Mouse (Mus musculus) MEL (cell line): ENCODE results near the gene Huwe1. TPM values are rescaled to one million over a fixed set of nuclear protein-coding genes. Genes with fewer than 3 reads are reported as not detected.

Experiments used
- DNase-seq: peaks from one replicate; pipeline ENCODE4 v3.0.0; 2011; ENCODE audit warnings: low read depth, low spot score
- H3K27ac ChIP-seq: 2 replicates; pipeline ENCODE4 v1.5.1; 2012; ENCODE audit warnings: low read depth, mild to moderate bottlenecking, control low read depth, low read length, moderate library complexity; ENCODE audit not compliant: control insufficient read depth
- H3K27me3 ChIP-seq, 2 experiments: fragments of 150-350 bp in 1 of 2; sonication (generic) in 1 of 2; 2 replicates each; pipeline ENCODE4 v1.6.1; 2012; ENCODE audit warnings: low read length in 2 of 2, mild to moderate bottlenecking in 2 of 2, improper control_type of control experiment in 1 of 2, moderate library complexity in 1 of 2; ENCODE audit not compliant: insufficient read depth in 2 of 2, control insufficient read depth in 1 of 2
- H3K36me3 ChIP-seq, 2 experiments: 2 replicates each; pipeline ENCODE4 v1.6.1; 2012 to 2014; ENCODE audit warnings: low read length in 2 of 2, improper control_type of control experiment in 1 of 2, inconsistent platforms in 1 of 2, mild to moderate bottlenecking in 1 of 2; ENCODE audit not compliant: insufficient read depth in 2 of 2, control insufficient read depth in 1 of 2
- H3K4me1 ChIP-seq, 2 experiments: fragments of 150-350 bp in 1 of 2; sonication (generic) in 1 of 2; 2 replicates each; pipeline ENCODE4 v1.6.1; 2012; ENCODE audit warnings: low read length in 2 of 2, improper control_type of control experiment in 1 of 2, mild to moderate bottlenecking in 1 of 2; ENCODE audit not compliant: insufficient read depth in 2 of 2, control insufficient read depth in 1 of 2
- H3K4me3 ChIP-seq, 2 experiments: fragments of 150-350 bp in 1 of 2; sonication (generic) in 1 of 2; 2 replicates each; pipeline ENCODE4 v1.5.1; 2012; ENCODE audit warnings: low read depth in 2 of 2, low read length in 2 of 2, mild to moderate bottlenecking in 2 of 2, moderate library complexity in 2 of 2, control low read depth in 1 of 2, improper control_type of control experiment in 1 of 2; ENCODE audit not compliant: control insufficient read depth in 1 of 2, insufficient read depth in 1 of 2
- H3K79me2 ChIP-seq: 2 replicates; pipeline ENCODE4 v1.6.1; 2012; ENCODE audit warnings: mild to moderate bottlenecking, low read length, moderate library complexity; ENCODE audit not compliant: control insufficient read depth, poor library complexity, insufficient read depth
- H3K9ac ChIP-seq: 2 replicates; pipeline ENCODE4 v1.6.1; 2012; ENCODE audit warnings: low read depth, mild to moderate bottlenecking, control low read depth, low read length, moderate library complexity; ENCODE audit not compliant: control insufficient read depth, poor library complexity, severe bottlenecking
- H3K9me3 ChIP-seq: fragments of 150-350 bp; sonication (generic); replicated peaks from 2 replicates; pipeline ENCODE4 v1.6.1; 2012; ENCODE audit warnings: mild to moderate bottlenecking, low read length, improper control_type of control experiment, moderate library complexity; ENCODE audit not compliant: insufficient read depth
- CTCF ChIP-seq, 3 experiments: IDR thresholded peaks in 2 of 3; conservative IDR thresholded peaks in 1 of 3; 2 replicates each; pipeline ENCODE4 v1.5.1; 2011 to 2012; ENCODE audit warnings: low read length in 3 of 3, low read depth in 2 of 3, mild to moderate bottlenecking in 2 of 3, improper control_type of control experiment in 1 of 3, inconsistent platforms in 1 of 3, mixed read lengths in 1 of 3, moderate library complexity in 1 of 3; ENCODE audit not compliant: control insufficient read depth in 1 of 3, insufficient read depth in 1 of 3, poor library complexity in 1 of 3, severe bottlenecking in 1 of 3
- EP300 ChIP-seq, 2 experiments: IDR thresholded peaks; 2 replicates each; pipeline ENCODE4 v1.6.1; 2011; ENCODE audit warnings: improper control_type of control experiment in 2 of 2, low read length in 2 of 2, low read depth in 1 of 2, mild to moderate bottlenecking in 1 of 2
- GATA1 ChIP-seq: IDR thresholded peaks from 2 replicates; pipeline ENCODE4 v1.6.1; 2011; ENCODE audit warnings: low read depth, low read length, improper control_type of control experiment
- JUND ChIP-seq: IDR thresholded peaks from 2 replicates; pipeline ENCODE4 v1.6.1; 2011; ENCODE audit warnings: low read depth, mild to moderate bottlenecking, improper control_type of control experiment, low read length
- KAT2A ChIP-seq: conservative IDR thresholded peaks from 2 replicates; pipeline ENCODE4 v1.6.1; 2012; ENCODE audit warnings: low read depth, low read length, improper control_type of control experiment, inconsistent platforms
- MAFK ChIP-seq: IDR thresholded peaks from 2 replicates; pipeline ENCODE4 v1.6.1; 2011; ENCODE audit warnings: low read depth, mild to moderate bottlenecking, low read length, improper control_type of control experiment, borderline replicate concordance
- MAX ChIP-seq: IDR thresholded peaks from 2 replicates; pipeline ENCODE4 v1.6.1; 2011; ENCODE audit warnings: low read length, improper control_type of control experiment
- MAZ ChIP-seq: IDR thresholded peaks from 2 replicates; pipeline ENCODE4 v1.6.1; 2012; ENCODE audit warnings: low read depth, mild to moderate bottlenecking, inconsistent platforms, low read length, improper control_type of control experiment
- MEF2A ChIP-seq: IDR thresholded peaks from 2 replicates; pipeline ENCODE4 v1.6.1; 2014; ENCODE audit warnings: low read depth, mild to moderate bottlenecking, inconsistent platforms, low read length, improper control_type of control experiment; ENCODE audit not compliant: poor library complexity, insufficient replicate concordance, severe bottlenecking; ENCODE audit errors: extremely low read depth
- MXI1 ChIP-seq: IDR thresholded peaks from 2 replicates; pipeline ENCODE4 v1.6.1; 2011; ENCODE audit warnings: mild to moderate bottlenecking, low read depth, low read length, improper control_type of control experiment
- MYC ChIP-seq: IDR thresholded peaks from 2 replicates; pipeline ENCODE4 v1.6.1; 2011; ENCODE audit warnings: low read depth, mild to moderate bottlenecking, low read length, improper control_type of control experiment, moderate library complexity
- POLR2AphosphoS2 ChIP-seq: IDR thresholded peaks from 2 replicates; pipeline ENCODE4 v1.6.1; 2011; ENCODE audit warnings: low read length, improper control_type of control experiment
- POLR2AphosphoS5 ChIP-seq: IDR thresholded peaks from 2 replicates; pipeline ENCODE4 v1.6.1; 2012; ENCODE audit warnings: low read depth, borderline replicate concordance, mild to moderate bottlenecking, inconsistent platforms, low read length, moderate library complexity, mixed read lengths
- RAD21 ChIP-seq: IDR thresholded peaks from 2 replicates; pipeline ENCODE4 v1.6.1; 2011; ENCODE audit warnings: mild to moderate bottlenecking, low read depth, low read length, improper control_type of control experiment
- RCOR1 ChIP-seq: IDR thresholded peaks from 2 replicates; pipeline ENCODE4 v1.6.1; 2012; ENCODE audit warnings: low read depth, mild to moderate bottlenecking, inconsistent platforms, low read length, improper control_type of control experiment
- SIN3A ChIP-seq: IDR thresholded peaks from 2 replicates; pipeline ENCODE4 v1.6.1; 2012; ENCODE audit warnings: low read length, improper control_type of control experiment, inconsistent platforms
- TCF12 ChIP-seq: IDR thresholded peaks from 2 replicates; pipeline ENCODE4 v1.6.1; 2014; ENCODE audit warnings: low read depth, mild to moderate bottlenecking, inconsistent platforms, low read length, improper control_type of control experiment, moderate library complexity
- USF2 ChIP-seq, 2 experiments: IDR thresholded peaks; 2 replicates each; pipeline ENCODE4 v1.6.1; 2011 to 2012; ENCODE audit warnings: improper control_type of control experiment in 2 of 2, low read length in 2 of 2, borderline replicate concordance in 1 of 2, inconsistent platforms in 1 of 2, low read depth in 1 of 2, mild to moderate bottlenecking in 1 of 2; ENCODE audit not compliant: insufficient read depth in 1 of 2
- ZC3H11A ChIP-seq: IDR thresholded peaks from 2 replicates; pipeline ENCODE4 v1.6.1; 2012; ENCODE audit warnings: low read depth, mild to moderate bottlenecking, inconsistent platforms, low read length, improper control_type of control experiment
- ZNF384 ChIP-seq: IDR thresholded peaks from 2 replicates; pipeline ENCODE4 v1.6.1; 2012; ENCODE audit warnings: low read depth, mild to moderate bottlenecking, inconsistent platforms, low read length, improper control_type of control experiment
- polyA plus RNA-seq, 2 experiments: library from polyadenylated mRNA; stranded (reverse) in 1 of 2; unstranded in 1 of 2; fragments of >175 nt in 1 of 2; fragments of >200 nt in 1 of 2; gene quantifications; 2 replicates each; pipeline versions ENCODE4 v1.2.1 to v1.2.4; 2012; ENCODE audit warnings: low replicate concordance in 2 of 2, low read depth in 1 of 2; ENCODE audit not compliant: insufficient read length in 2 of 2, insufficient read depth in 1 of 2, missing spikeins in 1 of 2
- total RNA-seq: library from RNA; depleted of rRNA; stranded (reverse); fragments of 300-350 nt; gene quantifications from 2 replicates; pipeline ENCODE4 v1.2.3, GENCODE M21; 2012

Huwe1 gene
- total and polyA plus RNA-seq, 3 experiments, result 132 to 528 (median 345) TPM

DNA sequence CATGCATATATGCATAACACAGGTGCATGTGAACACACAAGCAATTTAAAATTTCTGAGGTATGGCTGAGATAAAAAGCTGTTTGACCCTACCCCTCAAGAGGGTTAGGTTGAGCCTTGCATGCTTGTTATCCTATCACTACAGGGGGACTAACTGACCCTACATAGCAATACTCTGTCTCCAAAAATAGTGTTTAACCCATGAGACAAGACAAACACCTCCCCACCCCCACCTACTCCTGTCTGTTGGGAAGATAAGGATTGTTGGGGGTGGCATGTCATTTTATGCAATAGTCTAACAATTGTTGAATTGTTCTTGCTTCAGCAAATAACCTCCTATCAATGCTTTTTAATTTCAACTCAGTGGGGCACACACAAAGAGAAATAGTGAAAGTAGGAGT lies 30.7 kb downstream of the Huwe1 start (continued):
- TF ChIP-seq POLR2AphosphoS2, result no peak

DNA sequence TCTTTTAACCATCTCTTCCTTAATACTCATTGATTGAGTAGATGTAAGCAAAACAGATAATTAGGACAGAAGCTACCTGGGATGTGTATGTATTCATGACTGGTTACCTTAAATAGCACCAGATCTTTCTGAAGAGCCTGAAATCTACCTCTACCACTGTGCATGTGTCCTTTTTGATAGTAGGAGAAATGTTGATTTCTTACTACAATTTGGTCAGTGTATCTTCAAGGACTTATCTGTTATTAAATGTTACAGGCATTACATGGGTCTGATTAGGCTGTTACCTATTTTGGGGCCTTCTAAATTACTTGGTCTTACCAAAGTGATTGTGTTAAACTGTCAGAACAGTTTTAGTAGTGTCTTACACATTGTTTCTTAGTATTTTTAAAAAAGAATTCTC lies 32.4 kb downstream of the Huwe1 start:
- Histone ChIP-seq H3K27me3 (no peaks in the 10 kb centered on the region), H3K4me3 (no peak overlapping the region), H3K79me2 (peaks cover 37% of the 10 kb centered on the region), H3K9me3 (no peaks in the 10 kb centered on the region), H3K4me1 (peaks cover 16 to 43% of the 10 kb centered on the region in 2 experiments), H3K27ac (no peak overlapping the region), H3K36me3 (peaks cover 42 to 48% of the 10 kb centered on the region in 2 experiments), H3K9ac (no peak overlapping the region)
- DNase-seq, result no peak
- TF ChIP-seq JUND (no peak), SIN3A (no peak), EP300 (IDR thresholded peaks at IDR 0.05; ENCODE audit: low read depth in 1 of 2, low read length in 2 of 2) (peak in 1 of 2 experiments; percentile 17; a peak in 1 of 4 replicates), TCF12 (peak; percentile 48; the same call in 1 of the 2 replicates), KAT2A (no peak), POLR2AphosphoS5 (no peak)

- H3K4me3 ChIP-seq, result no peak overlapping the region
- no peak for DNase-seq
- TF ChIP-seq MAZ, result no peak
- TF ChIP-seq MAX, result no peak
- no peak for TF ChIP-seq TCF12
- no peak for TF ChIP-seq CTCF (IDR thresholded peaks at IDR 0.05 in 2 of 3, conservative IDR thresholded peaks at IDR 0.05 in 1 of 3; ENCODE audit: control insufficient read depth in 1 of 3, insufficient read depth in 1 of 3, low read depth in 2 of 3, low read length in 3 of 3, poor library complexity in 1 of 3, severe bottlenecking in 1 of 3)
- TF ChIP-seq ZNF384, result no peak
- no peak for TF ChIP-seq MEF2A
- TF ChIP-seq MYC, result no peak
- no peak for TF ChIP-seq GATA1
- no peak for TF ChIP-seq USF2 (IDR thresholded peaks at IDR 0.05; ENCODE audit: borderline replicate concordance in 1 of 2, insufficient read depth in 1 of 2, low read depth in 1 of 2, low read length in 2 of 2)
- TF ChIP-seq POLR2AphosphoS2, result no peak
- no peak for TF ChIP-seq MAFK
- TF ChIP-seq RAD21, result no peak
- no peak for TF ChIP-seq MXI1
- no peak for TF ChIP-seq RCOR1
- no peak for TF ChIP-seq ZC3H11A
- no peak overlapping the region for H3K27ac ChIP-seq
- H3K36me3 ChIP-seq, result peaks cover 4 to 69% of the 10 kb centered on the region in 2 experiments
- H3K4me1 ChIP-seq, result no peaks in the 10 kb centered on the region
- no peaks in the 10 kb centered on the region for H3K27me3 ChIP-seq
- no peak overlapping the region for H3K9ac ChIP-seq
- H3K79me2 ChIP-seq, result no peaks in the 10 kb centered on the region
- H3K9me3 ChIP-seq, result no peaks in the 10 kb centered on the region
These were observed 58.8 kb downstream of the Huwe1 start for GRCm38 (mm10) chrX:151859436-151859835.
